Mouse (Mus musculus) ES-Bruce4 (cell line): ENCODE data around the gene Selenbp1. TPM values are rescaled to one million over a fixed set of nuclear protein-coding genes. Genes with fewer than 3 reads are reported as not detected.

Experiments used
- H3K27ac ChIP-seq: 2 replicates; pipeline ENCODE4 v1.5.1; 2012; ENCODE audit warnings: low read length, inconsistent platforms; ENCODE audit not compliant: insufficient read depth
- H3K27me3 ChIP-seq: 2 replicates; pipeline ENCODE4 v1.6.1; 2012; ENCODE audit warnings: mild to moderate bottlenecking, low read length, inconsistent platforms; ENCODE audit not compliant: control insufficient read depth, poor library complexity, insufficient read depth, severe bottlenecking
- H3K36me3 ChIP-seq: 2 replicates; pipeline ENCODE4 v1.6.1; 2012; ENCODE audit warnings: inconsistent platforms, mild to moderate bottlenecking, low read length, moderate library complexity; ENCODE audit not compliant: control insufficient read depth, poor library complexity, insufficient read depth, severe bottlenecking
- H3K4me1 ChIP-seq: one replicate; pipeline ENCODE4 v1.8.1; 2011; ENCODE audit warnings: low read length; ENCODE audit not compliant: control insufficient read depth, insufficient read depth
- H3K4me3 ChIP-seq: 2 replicates; pipeline ENCODE4 v1.5.1; 2011; ENCODE audit warnings: low read depth, mild to moderate bottlenecking, low read length
- H3K9ac ChIP-seq: 2 replicates; pipeline ENCODE4 v1.6.1; 2012; ENCODE audit warnings: low read depth, mild to moderate bottlenecking, inconsistent platforms; ENCODE audit not compliant: poor library complexity, severe bottlenecking
- H3K9me3 ChIP-seq: replicated peaks from 2 replicates; pipeline ENCODE4 v1.6.1; 2012; ENCODE audit warnings: mild to moderate bottlenecking, low read length, inconsistent platforms; ENCODE audit not compliant: control insufficient read depth, poor library complexity, insufficient read depth, severe bottlenecking
- CTCF ChIP-seq: IDR thresholded peaks from one replicate; pipeline ENCODE4 v1.8.1; 2011; ENCODE audit warnings: low read depth, low read length
- EP300 ChIP-seq: IDR thresholded peaks from 2 replicates; pipeline ENCODE4 v1.6.1; 2011; ENCODE audit warnings: low read depth, low read length; ENCODE audit not compliant: insufficient read depth
- POLR2A ChIP-seq: IDR thresholded peaks from one replicate; pipeline ENCODE4 v1.8.1; 2011; ENCODE audit warnings: low read length; ENCODE audit not compliant: insufficient read depth
- polyA plus RNA-seq: library from polyadenylated mRNA; stranded (reverse); fragments of >200 nt; gene quantifications from 2 replicates; pipeline ENCODE4 v1.2.4, GENCODE M21; 2011; ENCODE audit warnings: low read depth; ENCODE audit not compliant: missing spikeins, insufficient read depth, insufficient read length

Gene Selenbp1
- polyA plus RNA-seq, 1 experiment = 1.3 TPM

- Histone ChIP-seq H3K27ac (peak overlapping the region; percentile 1; the same call in 1 of the 2 replicates), H3K9me3 (no peaks in the 10 kb centered on the region), H3K4me3 (peak overlapping the region; percentile 57), H3K9ac (peak overlapping the region; percentile 97; the same call in 1 of the 2 replicates), H3K36me3 (no peaks in the 10 kb centered on the region), H3K4me1 (no peaks in the 10 kb centered on the region), H3K27me3 (no peaks in the 10 kb centered on the region)
- TF ChIP-seq CTCF (no peak), POLR2A (no peak), EP300 (no peak)
Measured at GRCm38 (mm10) chr3:94974026-94974527, 41.2 kb downstream of the Selenbp1 start.

- TF ChIP-seq CTCF (no peak), POLR2A (peak; percentile 43), EP300 (no peak)
- Histone ChIP-seq H3K27ac (peak within 1 kb of the TSS; percentile 27; the same call in 1 of the 2 replicates), H3K36me3 (no peaks in the 10 kb centered on the region), H3K9me3 (no peaks in the 10 kb centered on the region), H3K4me1 (no peaks in the 10 kb centered on the region), H3K27me3 (no peaks in the 10 kb centered on the region), H3K4me3 (peak within 1 kb of the TSS; percentile 98), H3K9ac (peak within 1 kb of the TSS; percentile 97)
Measured at GRCm38 (mm10) chr3:94974528-94975422, 41.9 kb downstream of the Selenbp1 start, which contains the start of gene Pi4kb. Gene Pi4kb, plus strand, starts transcription at chr3:94974731.

- H3K4me3 ChIP-seq = no peak overlapping the region
- no peaks in the 10 kb centered on the region for H3K9me3 ChIP-seq
- no peaks in the 10 kb centered on the region for H3K36me3 ChIP-seq
- no peak overlapping the region for H3K9ac ChIP-seq
- TF ChIP-seq CTCF (no peak), POLR2A (no peak), EP300 (no peak)
- no peaks in the 10 kb centered on the region for H3K27me3 ChIP-seq
- H3K27ac ChIP-seq = no peak overlapping the region
- no peaks in the 10 kb centered on the region for H3K4me1 ChIP-seq
Measured at GRCm38 (mm10) chr3:94984312-94984711, 51.5 kb downstream of the Selenbp1 start.

- H3K36me3 ChIP-seq = no peaks in the 10 kb centered on the region
- H3K27ac ChIP-seq = no peak overlapping the region
- H3K4me3 ChIP-seq = no peak overlapping the region
- TF ChIP-seq POLR2A (no peak), CTCF (no peak), EP300 (no peak)
- H3K27me3 ChIP-seq = no peaks in the 10 kb centered on the region
- no peaks in the 10 kb centered on the region for H3K9me3 ChIP-seq
- no peaks in the 10 kb centered on the region for H3K4me1 ChIP-seq
- H3K9ac ChIP-seq = no peak overlapping the region
Measured at GRCm38 (mm10) chr3:94985513-94985912, 52.7 kb downstream of the Selenbp1 start.

GRCm38 (mm10) chr3:94987578-94987977, 54.7 kb downstream of the Selenbp1 start:
- H3K4me1 ChIP-seq = no peaks in the 10 kb centered on the region
- no peaks in the 10 kb centered on the region for H3K27me3 ChIP-seq
- TF ChIP-seq CTCF (no peak), EP300 (no peak), POLR2A (no peak)
- no peaks in the 10 kb centered on the region for H3K9me3 ChIP-seq
- no peak overlapping the region for H3K9ac ChIP-seq
- no peak overlapping the region for H3K27ac ChIP-seq
- H3K4me3 ChIP-seq = no peak overlapping the region
- H3K36me3 ChIP-seq = no peaks in the 10 kb centered on the region
